In genomic region chr2:107040816-107041215, GRCm38 (mm10) we compare ENCODE assay signal across 28 mouse cellular contexts. TPM values are rescaled to one million over a fixed set of nuclear protein-coding genes. Genes with fewer than 3 reads are reported as not detected.
A peak's percentile ranks its signal among the peaks of the same experiment; 100 is the strongest.
DNase-seq lines count a peak whose midpoint lies in the region; ATAC-seq and TF ChIP-seq lines count a peak whose summit lies in the region.
"Had no signal": no experiment of that assay in that cellular context is flagged by ENCODE, and none has a peak within 500 bp of the region (broad histone marks: within the 10 kb centered on the region; RNA-seq: fewer than 3 reads in every experiment).

No protein-coding gene starts in this region.

- no peak overlapping the region for H3K4me3 ChIP-seq in layer of hippocampus, adult 2 months
- no peak overlapping the region for H3K4me3 ChIP-seq in midbrain, embryonic 10.5 days
- no peak overlapping the region for H3K4me3 ChIP-seq in midbrain, embryonic 14.5 days (replicated peaks; ENCODE audit: low read depth, low read length)
- H3K4me3 ChIP-seq: embryonic facial prominence, embryonic 10.5 days; erythroblast, embryonic 14.5 days; forebrain, embryonic 10.5 days; forebrain, embryonic 15.5 days; heart, embryonic 13.5 days; hindbrain, embryonic 15.5 days had no signal

- no peaks in the 10 kb centered on the region for H3K36me3 ChIP-seq in midbrain, embryonic 10.5 days
- H3K36me3 ChIP-seq in midbrain, embryonic 14.5 days (ENCODE audit: control insufficient read depth, insufficient read depth, low read length) = no peaks in the 10 kb centered on the region
- H3K36me3 ChIP-seq: embryonic facial prominence, embryonic 10.5 days; forebrain, embryonic 10.5 days; forebrain, embryonic 15.5 days; heart, embryonic 13.5 days; hindbrain, embryonic 15.5 days had no signal

- DNase-seq in adrenal gland, postnatal 36 days = peak; percentile 27 to 32
- DNase-seq in adrenal gland, postnatal 4 days (ENCODE audit: low spot score in 2 of 2) = no peak
- no peak for DNase-seq in layer of hippocampus, adult 2 months (ENCODE audit: low spot score in 2 of 2)
- DNase-seq in layer of hippocampus, postnatal 25 days (ENCODE audit: extremely low spot score in 1 of 2, low spot score in 1 of 2) = no peak
- DNase-seq in NIH3T3 (ENCODE audit: low read depth) = peak; percentile 69
- DNase-seq in midbrain, embryonic 10.5 days (ENCODE audit: low spot score) = no peak
- DNase-seq in midbrain, embryonic 14.5 days = no peak
- DNase-seq: cerebellum, adult 2 months; cerebellum, postnatal 10 days; gastrocnemius, postnatal 14 days; heart, postnatal 36 days; kidney, adult 2 months had no signal

- H3K9ac ChIP-seq in midbrain, embryonic 14.5 days (replicated peaks; ENCODE audit: low read length) = no peak overlapping the region
- H3K9ac ChIP-seq: forebrain, embryonic 15.5 days; heart, embryonic 13.5 days; hindbrain, embryonic 15.5 days had no signal

- H3K4me1 ChIP-seq in midbrain, embryonic 10.5 days = no peaks in the 10 kb centered on the region
- H3K4me1 ChIP-seq in midbrain, embryonic 14.5 days (ENCODE audit: control insufficient read depth, insufficient read depth, low read length) = no peaks in the 10 kb centered on the region
- H3K4me1 ChIP-seq: embryonic facial prominence, embryonic 10.5 days; forebrain, embryonic 15.5 days; hindbrain, embryonic 15.5 days had no signal

- peak overlapping the region; percentile 67 for H3K27ac ChIP-seq in layer of hippocampus, adult 2 months
- no peak overlapping the region for H3K27ac ChIP-seq in midbrain, embryonic 10.5 days (replicated peaks)
- no peak overlapping the region for H3K27ac ChIP-seq in midbrain, embryonic 14.5 days (replicated peaks; ENCODE audit: low read depth, low read length)
- H3K27ac ChIP-seq: embryonic facial prominence, embryonic 10.5 days; forebrain, embryonic 10.5 days; forebrain, embryonic 15.5 days; heart, embryonic 13.5 days; hindbrain, embryonic 15.5 days had no signal

- no peaks in the 10 kb centered on the region for H3K27me3 ChIP-seq in midbrain, embryonic 10.5 days (ENCODE audit: low read depth, poor library complexity, severe bottlenecking)
- H3K27me3 ChIP-seq in midbrain, embryonic 14.5 days (ENCODE audit: control insufficient read depth, insufficient read depth, low read length) = no peaks in the 10 kb centered on the region
- H3K27me3 ChIP-seq: forebrain, embryonic 15.5 days; heart, embryonic 13.5 days; hindbrain, embryonic 15.5 days had no signal

- no peak for TF ChIP-seq CTCF in layer of hippocampus, adult 2 months (conservative IDR thresholded peaks at IDR 0.05)

- 90% methylated on average over 4 of the region's 4 CpGs for WGBS in midbrain, embryonic 10.5 days
- 88% methylated on average over 4 of the region's 4 CpGs for WGBS in midbrain, embryonic 14.5 days

- ATAC-seq in midbrain, embryonic 14.5 days (ENCODE audit: low FRiP score, low TSS enrichment) = no peak
- ATAC-seq: forebrain, embryonic 15.5 days; intestine, embryonic 16.5 days had no signal

- H3K9me3 ChIP-seq in midbrain, embryonic 10.5 days (replicated peaks) = no peaks in the 10 kb centered on the region
- no peaks in the 10 kb centered on the region for H3K9me3 ChIP-seq in midbrain, embryonic 14.5 days (ENCODE audit: control insufficient read depth, low read length)
- H3K9me3 ChIP-seq: embryonic facial prominence, embryonic 10.5 days; forebrain, embryonic 10.5 days; forebrain, embryonic 15.5 days; heart, embryonic 13.5 days; hindbrain, embryonic 15.5 days had no signal

- H3K4me2 ChIP-seq in midbrain, embryonic 14.5 days (ENCODE audit: low read length) = no peak overlapping the region
- H3K4me2 ChIP-seq: forebrain, embryonic 15.5 days; heart, embryonic 13.5 days; hindbrain, embryonic 15.5 days had no signal

RNA-seq across cellular contexts. Expression of gene Fshb, which starts 18.6 kb away (rescaled TPM):
- total RNA-seq in adrenal gland, postnatal 36 days (2021) = not detected
- total RNA-seq in adrenal gland, postnatal 4 days (2021) = not detected
- not detected for total RNA-seq in layer of hippocampus, adult 2 months (2021)
- not detected for total RNA-seq in layer of hippocampus, postnatal 25 days (2021)
- polyA plus RNA-seq in midbrain, embryonic 10.5 days (2016; fragmentation: Nextera tagmentation; extraction: Ambion mirVana) = not detected in 2 replicates
- not detected in 2 replicates for polyA plus RNA-seq in midbrain, embryonic 14.5 days (2014; fragmentation: Nextera tagmentation; extraction: Ambion mirVana)
- total RNA-seq: gastrocnemius, adult 18-20 months; gastrocnemius, postnatal 14 days; heart, adult 8-10 months; heart, postnatal 36 days; MEL had no signal
- polyA plus RNA-seq: C2C12; cerebellum, adult 2 months; embryonic facial prominence, embryonic 10.5 days; embryonic facial prominence, embryonic 14.5 days; erythroblast, embryonic 14.5 days; forebrain, embryonic 10.5 days; forebrain, embryonic 15.5 days; frontal cortex, adult 2 months; gonadal fat pad, adult 2 months; heart, embryonic 13.5 days; heart, postnatal 0 days; hindbrain, embryonic 11.5 days; hindbrain, embryonic 15.5 days; intestine, embryonic 16.5 days; kidney, adult 2 months had no signal

Comparison
In these comparisons a context has a peak if more than half of its experiments do, and no peak if none do; other contexts are left out.
1. DNase-seq: peak in adrenal gland, postnatal 36 days (2 of 2) and NIH3T3 (single experiment); none in adrenal gland, postnatal 4 days (0 of 2), layer of hippocampus, adult 2 months (0 of 2), layer of hippocampus, postnatal 25 days (0 of 2), midbrain, embryonic 10.5 days (single experiment) and midbrain, embryonic 14.5 days (single experiment).